Mouse (Mus musculus) left cerebral cortex, postnatal 4 days (tissue): Measurements from ENCODE around the gene Lingo3. TPM values are rescaled to one million over a fixed set of nuclear protein-coding genes. Genes with fewer than 3 reads are reported as not detected.
"Not testable (repeated sequence)": the region's sequence is repeated elsewhere in the genome, so short reads cannot be mapped to it uniquely, and the experiment has no call there.

Experiments used
- DNase-seq: peaks from one replicate; pipeline ENCODE4 v3.0.0-alpha.2; 2022
- intact Hi-C: fragments of 180-260 bp; cut with DNase I; formaldehyde crosslinking; loops from one replicate; pipeline ENCODE4 v1.15.1; 2025
- total RNA-seq, 2 experiments: library from RNA; stranded (reverse); gene quantifications; 2 replicates each; pipeline ENCODE4 v1.2.3; 2021

The Lingo3 gene
- total RNA-seq, 2 experiments from 2014 or later: 21.4 to 24.6 TPM

DNA sequence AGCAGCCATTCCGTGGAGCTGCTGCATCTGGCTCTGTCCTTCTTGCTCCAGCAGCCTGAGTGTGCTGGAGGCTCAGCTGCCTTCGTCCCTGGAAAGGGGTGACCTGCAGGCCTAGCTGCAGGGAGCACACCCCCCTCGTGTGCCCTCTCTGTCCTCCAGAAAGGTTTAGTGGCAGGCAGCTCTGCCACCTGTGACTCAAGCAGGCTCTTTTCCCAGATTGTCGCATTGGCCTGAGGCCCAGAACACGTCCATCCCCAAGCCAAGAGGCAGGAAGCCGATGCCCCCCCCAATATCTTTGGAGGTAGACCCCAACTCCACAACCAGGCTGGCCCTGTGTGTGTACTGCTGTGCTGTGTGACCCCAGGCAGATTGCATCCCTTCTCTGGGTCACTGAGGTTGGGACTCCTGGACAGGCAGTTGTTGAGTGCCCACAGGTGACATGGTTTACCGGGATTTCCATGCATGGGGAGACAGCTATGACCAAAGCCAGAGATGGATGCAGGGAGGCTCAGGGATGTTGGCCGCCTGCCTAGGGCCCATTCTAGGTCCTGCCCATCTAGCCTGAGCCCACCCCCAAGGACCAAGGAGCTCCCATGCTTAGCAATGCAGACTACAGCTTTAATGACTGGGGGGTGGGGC is 1.3 kb upstream of the Lingo3 start:
- peak; percentile 72 for DNase-seq
- intact Hi-C loops: no loop called here

DNA sequence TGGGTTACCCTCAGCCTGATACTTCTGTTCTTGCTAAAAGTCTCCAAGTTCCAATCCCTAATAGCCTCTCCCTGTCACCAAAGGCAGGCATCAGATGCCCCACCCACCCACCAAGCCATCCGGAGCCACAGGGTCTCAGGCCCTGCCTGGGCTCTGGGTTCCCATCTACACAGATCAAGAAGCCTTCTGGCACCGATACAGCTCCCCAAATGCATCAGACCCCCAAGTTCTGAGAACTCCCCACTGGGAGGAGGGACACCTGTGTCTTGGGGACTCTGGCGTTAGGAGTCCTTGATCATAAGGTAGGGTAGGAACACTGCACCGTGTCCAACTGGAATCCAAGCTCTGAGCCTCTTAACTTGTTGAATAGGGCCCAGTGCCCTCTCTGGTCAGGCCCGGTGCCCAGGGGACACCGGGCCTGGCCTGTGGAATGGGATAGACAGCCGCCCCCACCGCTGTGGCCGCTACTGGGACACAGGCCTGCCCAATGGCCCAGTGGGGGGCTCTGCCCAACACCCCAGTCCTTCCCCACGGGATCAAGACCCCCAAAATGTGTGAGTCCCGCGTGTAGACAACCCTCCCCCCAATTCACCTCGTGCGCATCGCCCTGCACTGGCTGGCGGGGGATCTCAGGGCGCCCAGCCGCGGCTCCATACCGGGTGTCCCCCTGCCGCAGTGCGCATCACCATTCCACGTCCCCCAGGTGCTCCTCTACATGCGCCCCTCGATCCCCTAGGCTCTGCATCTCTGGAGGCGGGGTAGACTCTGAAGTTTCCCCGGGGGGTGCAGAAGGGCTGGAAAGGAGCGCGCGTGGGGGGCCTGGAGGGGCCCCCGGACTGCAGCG is 530 bp downstream of the Lingo3 start:
- intact Hi-C loops: no loop called here
- DNase-seq: no peak

DNA sequence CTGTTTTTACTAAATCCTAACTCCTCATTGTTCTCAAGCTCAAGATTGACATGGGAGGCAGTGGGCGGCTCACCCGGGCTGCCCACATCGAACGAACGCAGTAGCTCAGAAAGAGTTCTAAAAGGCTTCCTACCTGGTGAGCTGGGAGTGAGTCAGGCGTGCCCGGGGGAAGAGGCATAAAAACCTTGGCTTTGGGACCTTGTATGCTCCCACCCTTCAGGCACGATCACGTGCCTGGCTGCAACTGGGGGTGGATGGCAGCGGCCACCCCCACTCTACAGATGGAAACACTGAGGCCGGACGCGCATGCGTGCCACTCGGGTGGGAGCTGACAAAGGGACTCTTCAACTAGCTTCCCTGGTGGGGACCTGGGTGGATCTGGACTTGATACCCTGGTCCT is 1.5 kb downstream of the Lingo3 start:
- intact Hi-C loops: no loop called here

DNA sequence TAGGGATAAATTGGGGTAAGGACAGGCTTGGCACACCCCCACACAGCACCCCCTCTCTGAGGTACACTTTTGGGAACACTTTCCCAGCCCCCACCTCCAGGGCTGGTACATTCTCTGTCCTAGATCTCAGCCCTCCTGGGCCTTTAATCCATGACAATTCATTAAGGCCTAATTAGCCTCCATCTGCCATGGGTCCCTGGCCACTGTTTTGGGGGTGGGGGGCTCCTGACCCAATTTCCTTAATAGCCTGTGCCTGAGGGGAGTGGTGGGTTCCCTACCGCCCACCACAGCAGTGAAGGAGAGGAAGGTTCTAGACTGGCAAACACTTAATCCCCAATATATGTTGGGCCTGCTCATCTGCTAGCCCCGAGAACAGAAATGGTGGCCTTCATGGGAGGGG is 2.2 kb downstream of the Lingo3 start:
- intact Hi-C loops: no loop called here

More for the DNA sequence above, 1.5 kb downstream of the Lingo3 start:
- DNase-seq: no peak

DNA sequence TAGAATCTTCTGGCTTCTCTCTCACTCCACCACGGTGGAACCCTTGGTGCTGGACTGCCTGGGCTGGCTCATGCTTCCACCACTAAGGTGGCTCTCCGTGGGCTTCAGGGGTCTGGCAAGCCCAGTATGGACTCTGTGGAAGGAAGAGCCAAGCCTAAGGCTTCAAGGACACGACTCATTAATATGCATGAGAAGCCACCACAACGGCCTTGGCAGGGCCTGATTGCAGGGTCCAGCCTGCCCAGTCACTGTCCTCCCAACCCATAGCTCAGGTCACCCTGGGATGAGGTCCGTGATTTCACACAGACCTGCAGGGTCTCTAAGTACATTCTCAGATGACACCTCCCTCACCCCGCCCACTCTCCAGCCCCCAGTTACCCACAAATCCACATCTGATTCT is 4.0 kb downstream of the Lingo3 start:
- intact Hi-C loops: no loop called here
- no peak for DNase-seq

More for the DNA sequence above, 2.2 kb downstream of the Lingo3 start:
- DNase-seq: no peak

DNA sequence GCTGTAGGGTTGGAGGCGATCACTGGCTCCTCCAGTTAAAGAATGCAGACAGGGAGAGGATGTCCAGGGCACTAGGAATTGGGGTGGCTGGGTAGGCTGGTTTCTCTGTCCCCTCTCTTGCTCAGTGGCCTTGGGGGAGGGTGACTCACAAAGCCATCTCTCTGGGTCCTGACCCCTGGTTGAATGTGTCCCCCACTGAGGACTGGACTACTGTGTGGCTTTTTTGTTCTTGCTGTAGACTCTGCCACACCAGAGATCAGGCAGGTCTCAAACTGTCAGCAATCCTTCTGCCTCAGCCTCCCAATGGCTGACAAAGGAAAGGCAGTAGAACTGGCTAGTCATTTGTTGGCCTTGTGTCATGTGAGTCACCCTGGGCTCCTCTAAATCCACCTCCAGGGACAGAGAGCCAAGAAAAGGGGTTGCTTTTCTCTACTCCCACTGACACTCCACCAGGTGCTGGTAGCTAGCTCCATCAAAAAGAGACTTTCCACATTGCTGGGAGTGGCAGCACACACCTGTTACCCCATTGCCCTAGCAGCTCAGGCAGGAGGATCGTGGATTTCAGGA is 5.4 kb downstream of the Lingo3 start:
- intact Hi-C loops: no loop called here
- DNase-seq: no peak

DNA sequence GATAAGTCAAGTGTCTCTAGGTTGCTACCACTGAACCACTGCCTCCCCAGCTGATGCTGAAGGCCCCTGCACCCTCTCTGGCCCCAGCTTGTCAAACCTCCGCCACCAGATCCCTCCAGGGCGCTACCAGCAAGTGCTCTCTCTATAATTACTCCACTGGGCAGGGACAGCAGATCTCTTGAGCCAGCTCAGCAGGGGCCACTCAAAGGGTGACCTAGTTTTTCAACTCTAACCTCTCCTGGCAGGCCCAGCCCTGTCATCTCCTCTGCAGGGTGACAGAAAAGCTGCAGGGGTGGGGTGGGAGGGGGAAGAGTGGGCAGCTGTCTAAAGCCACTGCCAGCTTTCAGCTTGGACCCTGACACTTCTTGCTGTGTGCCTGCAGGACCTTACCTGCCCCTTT is 6.0 kb downstream of the Lingo3 start:
- DNase-seq: no peak
- intact Hi-C loops: no loop called here

DNA sequence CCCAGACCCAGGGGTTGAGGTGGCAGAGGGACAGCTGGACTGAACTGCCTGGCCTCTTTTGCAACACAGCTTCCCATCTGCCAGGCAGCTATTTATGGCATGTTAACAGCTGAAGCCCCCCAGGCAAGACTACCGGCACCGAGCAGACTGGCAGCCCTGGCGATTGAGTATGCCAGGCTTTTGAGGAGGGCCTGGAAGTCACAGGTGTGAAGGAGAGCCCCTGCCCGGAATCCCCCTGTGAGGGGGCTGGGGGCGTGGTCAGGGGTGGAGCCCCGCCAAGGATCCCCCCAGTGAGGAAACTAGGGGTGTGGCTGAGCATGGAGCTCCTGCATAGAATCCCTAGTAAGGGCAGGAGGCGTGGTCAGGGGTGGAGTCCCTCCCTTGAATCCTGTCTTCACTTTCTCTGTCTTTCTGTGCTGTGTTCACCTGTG is 6.9 kb downstream of the Lingo3 start:
- DNase-seq: peak; percentile 67
- intact Hi-C loops: no loop called here

DNA sequence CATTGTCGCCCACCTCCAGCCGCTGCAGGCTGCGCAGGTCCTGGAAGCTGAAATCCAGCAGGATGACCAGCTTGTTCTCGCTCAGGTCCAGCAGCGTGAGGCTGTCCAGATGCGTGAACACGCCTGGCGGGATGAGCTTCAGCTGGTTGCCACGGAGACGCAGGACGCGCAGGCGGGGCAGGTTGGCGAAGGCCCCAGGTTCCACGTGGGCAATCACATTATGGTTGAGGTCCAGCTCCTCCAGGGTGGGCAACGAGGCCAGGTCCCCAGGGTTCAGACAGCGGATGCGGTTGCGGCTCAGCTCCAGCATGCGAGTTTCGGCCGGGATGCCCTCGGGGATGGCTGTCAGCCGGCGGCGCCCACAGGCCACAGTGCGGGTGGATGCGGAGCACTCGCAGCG is 8.2 kb downstream of the Lingo3 start:
- DNase-seq: no peak
- intact Hi-C loops: no loop called here

DNA sequence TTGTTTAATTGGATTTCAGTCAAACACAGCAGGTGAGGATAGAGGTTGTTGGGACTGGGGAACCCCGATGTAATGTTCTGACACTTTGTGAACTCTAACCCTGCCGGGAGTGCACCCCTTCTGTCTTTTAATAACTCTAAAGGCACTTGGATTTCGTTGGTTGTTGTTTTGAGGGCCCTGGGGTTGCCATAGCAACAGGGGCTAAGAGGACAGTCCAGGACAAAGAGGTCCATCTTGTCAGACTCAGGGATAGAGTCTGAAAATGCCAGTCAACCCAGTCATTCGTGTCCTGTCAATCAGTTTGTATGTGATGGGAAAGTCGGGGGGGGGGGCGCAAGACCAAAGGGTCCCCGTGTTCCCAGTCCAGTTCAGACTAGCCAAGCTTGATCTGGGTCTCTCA is 11.0 kb downstream of the Lingo3 start:
- no peak for DNase-seq
- intact Hi-C loops: no loop called here

DNA sequence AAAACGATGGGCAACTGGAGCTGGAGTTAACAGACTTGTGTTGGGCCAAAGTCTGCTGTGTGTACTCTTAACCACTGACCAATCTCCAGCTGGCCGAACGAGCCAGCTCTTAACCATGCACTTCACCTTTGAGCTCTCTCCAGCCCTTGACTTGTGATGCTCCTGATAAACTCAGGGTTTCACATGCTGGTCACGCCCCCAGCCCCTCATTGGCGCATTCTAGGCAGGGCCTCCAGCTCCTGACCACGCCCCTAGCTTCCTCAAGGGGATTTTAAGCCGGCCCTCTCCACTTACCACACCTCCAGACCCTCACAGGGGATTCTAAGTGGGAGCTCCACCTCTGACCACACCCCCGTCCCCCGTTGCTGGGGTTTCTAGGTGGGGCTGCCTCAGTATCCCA is 12.7 kb downstream of the Lingo3 start:
- intact Hi-C loops: no loop called here
- peak; percentile 52 for DNase-seq

DNA sequence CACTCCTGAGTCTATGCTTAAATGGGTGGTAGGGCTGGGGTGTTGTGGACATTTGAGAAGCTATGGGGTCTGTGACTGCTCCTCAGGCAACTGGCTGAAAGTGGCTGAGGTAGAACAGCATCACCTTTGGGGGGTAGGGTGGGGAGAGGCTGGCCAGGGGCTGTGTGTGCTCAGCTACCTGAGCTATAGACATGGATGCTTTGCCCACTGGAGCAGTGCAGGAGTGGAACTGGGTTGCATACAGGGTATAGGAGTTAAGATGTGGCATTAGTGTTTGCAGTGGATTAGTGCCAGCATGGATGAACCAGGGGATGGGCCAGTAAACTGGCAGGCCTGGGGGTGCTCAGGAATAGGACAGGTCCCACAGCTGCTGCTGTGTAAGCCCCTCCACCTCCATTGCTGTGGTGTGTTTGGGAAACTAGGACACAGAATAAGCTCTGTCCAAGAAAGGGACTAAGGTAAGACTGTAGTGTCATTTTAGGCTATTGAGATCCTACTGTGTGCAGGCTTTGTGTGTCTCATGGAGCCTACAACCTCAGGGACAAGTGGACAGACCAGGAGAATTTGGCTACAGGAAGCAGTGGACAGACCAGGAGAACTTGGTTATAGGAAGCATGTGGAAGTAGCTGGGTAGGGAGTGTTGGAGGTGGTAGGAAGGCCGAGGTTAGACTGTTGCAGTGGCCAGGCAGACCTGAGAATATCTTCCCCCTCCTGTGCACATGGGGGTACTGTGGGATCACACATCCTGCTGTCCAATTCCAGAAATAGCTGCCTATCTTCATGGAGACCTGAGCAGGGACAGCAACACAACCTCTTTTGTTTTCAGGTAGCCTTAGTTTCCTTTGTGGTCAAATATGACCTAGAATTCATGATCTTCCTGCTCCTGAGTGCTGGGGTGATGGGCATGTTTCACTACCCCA is 14.2 kb downstream of the Lingo3 start:
- intact Hi-C loops: loop anchor here (5.0 kb wide), 1 partner anchor 168 kb away; no protein-coding TSS in a partner anchor
- DNase-seq: no peak

DNA sequence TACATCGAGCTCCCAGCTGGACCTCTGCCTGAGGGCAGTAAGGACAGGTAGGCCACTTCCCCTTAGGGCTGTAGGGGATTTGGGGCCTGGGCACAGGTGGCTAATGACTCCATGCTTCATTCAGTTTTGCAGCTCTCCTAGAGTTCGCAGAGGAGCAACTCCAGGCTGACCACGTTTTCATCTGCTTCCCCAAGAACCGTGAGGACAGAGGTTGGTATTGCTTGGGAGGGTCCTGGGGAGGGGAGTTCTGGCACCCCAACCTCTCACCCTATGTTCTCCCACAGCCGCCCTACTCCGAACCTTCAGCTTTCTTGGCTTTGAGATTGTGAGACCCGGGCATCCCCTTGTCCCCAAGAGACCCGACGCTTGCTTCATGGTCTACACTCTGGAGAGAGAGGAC is 15.3 kb downstream of the Lingo3 start:
- DNase-seq: not testable (repeated sequence)

DNA sequence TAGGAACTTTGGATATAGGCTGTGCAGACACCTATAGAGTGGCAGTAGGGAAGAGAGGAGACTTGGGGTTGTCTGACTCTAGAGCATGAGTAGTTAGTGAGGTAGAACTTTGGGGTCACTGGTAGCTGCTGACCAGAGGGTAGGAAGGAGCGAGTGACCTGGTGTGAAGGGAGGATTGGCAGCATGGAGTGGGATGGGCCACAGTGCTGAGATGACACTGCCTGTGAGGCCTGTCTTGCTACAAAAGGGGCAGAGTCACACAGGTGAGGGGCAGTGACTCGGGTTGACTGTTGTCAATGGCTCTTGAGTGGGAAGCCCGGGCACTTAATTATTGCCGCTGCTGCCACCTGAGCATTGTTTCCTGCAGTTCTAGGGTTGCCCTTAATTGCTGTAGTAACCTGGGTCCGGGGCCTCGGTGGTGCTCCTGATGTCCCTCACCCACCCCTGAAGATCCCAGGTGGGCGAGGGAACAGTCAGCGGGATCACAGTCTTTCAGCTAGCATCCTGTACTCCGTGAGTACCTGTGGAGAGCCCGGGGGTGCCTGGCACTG is 15.9 kb downstream of the Lingo3 start:
- intact Hi-C loops: loop anchor here (5.0 kb wide), 1 partner anchor 169 kb away; no protein-coding TSS in a partner anchor
- DNase-seq: no peak

More for the DNA sequence above, 15.3 kb downstream of the Lingo3 start:
- intact Hi-C loops: loop anchor here (5.0 kb wide), 1 partner anchor 169 kb away; no protein-coding TSS in a partner anchor

DNA sequence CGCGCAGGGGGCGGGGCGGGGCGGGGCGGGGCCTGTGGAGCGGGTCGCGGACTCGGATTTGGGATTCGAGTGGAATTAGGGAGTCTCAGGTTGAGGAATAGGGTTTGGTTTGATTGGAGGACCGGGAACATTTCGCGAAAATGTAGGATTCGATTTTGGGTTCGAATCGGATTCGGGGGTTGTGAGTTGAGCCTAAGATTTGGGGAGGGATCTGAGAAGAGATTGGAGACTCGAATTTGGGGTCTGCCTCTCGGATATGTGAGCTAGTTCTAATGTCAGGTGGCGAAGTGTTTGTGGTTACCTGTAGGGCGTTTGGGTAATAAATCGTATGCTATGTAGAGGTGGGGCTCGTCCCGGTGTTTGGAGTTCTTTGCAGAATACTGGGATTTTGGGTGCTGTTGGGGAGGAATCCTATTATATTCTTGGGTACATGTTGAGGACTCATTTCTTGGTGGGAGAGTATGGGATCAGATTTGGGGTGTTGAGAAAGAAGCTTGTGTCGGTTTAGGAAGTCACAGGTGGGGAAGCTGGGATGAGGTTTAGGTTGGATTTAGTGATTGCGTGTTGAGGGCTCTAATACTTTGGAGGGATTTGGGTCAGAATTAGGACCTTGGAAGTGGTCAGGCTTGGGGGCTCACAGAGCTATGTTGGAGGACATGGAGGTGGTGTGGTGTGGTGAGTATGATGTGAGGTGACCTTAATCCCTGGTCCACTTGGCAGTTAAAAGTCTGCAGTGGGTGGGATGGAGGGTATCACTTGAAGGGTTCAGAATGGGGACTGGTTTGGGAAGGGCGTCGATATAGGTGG is 16.6 kb downstream of the Lingo3 start:
- no peak for DNase-seq
- intact Hi-C loops: loop anchor here (5.0 kb wide), 1 partner anchor 170 kb away; no protein-coding TSS in a partner anchor

DNA sequence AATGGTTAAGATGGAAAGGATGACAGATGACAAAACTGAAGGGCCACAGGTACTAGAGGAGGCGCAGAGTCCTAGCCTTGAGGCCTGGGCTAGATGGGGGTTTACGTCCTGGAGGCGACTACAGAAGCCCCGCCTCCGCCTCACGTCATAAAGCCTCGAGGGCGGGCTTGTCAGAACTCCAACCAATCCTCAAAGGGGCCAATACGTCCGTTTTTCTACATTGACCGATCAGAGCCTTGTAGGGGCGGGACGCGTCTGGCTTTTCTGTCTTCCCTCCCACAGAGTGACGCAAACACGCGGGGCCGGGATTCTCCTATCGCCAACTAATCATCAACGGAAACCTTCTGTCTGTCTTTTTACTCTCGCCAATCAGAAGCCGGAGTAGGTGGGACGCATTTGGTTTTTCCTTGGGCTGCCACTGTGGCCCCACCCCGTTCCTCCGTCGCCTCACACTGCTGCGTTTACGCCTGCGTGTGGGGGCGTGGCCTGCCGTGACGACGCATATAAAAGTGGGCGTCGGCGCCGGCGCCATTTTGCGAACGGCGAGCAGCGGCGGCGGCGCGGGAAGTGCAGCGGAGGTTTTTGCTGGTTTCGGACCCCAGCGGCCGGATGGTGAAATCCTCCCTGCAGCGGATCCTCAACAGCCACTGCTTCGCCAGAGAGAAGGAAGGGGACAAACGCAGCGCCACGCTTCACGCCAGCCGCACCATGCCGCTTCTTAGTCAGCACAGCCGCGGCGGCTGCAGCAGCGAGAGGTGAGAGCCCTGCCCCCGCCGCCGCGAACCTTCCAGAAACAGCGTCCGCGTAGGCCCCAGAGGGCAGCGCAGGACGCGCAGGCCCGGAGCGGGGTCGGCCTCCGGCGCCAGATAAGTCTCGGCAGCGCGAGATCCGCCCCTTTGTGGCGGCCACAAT is 17.4 kb downstream of the Lingo3 start, which contains the start of gene Oaz1:
Oaz1 (plus strand) TSS at position 506 of the 912 bp plus-strand sequence.
- DNase-seq: peak; percentile 98
- intact Hi-C loops: loop anchor here (5.0 kb wide), 1 partner anchor 171 kb away; no protein-coding TSS in a partner anchor

DNA sequence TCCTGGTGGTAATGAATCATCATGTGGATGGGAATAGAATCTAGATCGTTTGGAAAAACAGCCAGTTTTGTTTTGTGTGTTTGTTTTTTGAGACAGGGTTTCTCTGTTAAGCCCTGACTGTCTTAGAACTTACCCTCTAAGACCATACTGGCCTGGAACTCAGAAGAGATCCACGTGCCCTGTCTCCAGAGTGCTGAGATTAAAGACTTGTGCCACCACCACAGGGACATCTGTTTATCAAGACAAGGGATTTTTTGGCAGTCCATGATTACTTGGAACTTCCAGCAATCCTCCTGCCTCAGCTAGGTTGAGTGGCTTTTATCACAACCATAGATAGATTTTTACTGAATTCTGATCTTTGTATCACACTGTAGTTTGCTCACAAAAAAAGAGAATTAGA is 19.0 kb downstream of the Lingo3 start:
- DNase-seq: no peak
- intact Hi-C loops: loop anchor here (5.0 kb wide), 2 partner anchors 57 to 172 kb away; no protein-coding TSS in a partner anchor
